Mouse (Mus musculus) embryonic fibroblast, embryonic 13.5 days (primary cell): ENCODE measurements around the gene Ddx55.

Source experiments
- CTCF ChIP-seq: IDR thresholded peaks from 2 replicates; pipeline ENCODE4 v1.5.1; 2011; ENCODE audit warnings: mild to moderate bottlenecking, control low read depth, low read length, moderate library complexity, borderline replicate concordance; ENCODE audit not compliant: insufficient read depth
- POLR2A ChIP-seq: IDR thresholded peaks from 2 replicates; pipeline ENCODE4 v1.6.1; 2011; ENCODE audit warnings: low read depth, mild to moderate bottlenecking, control low read depth, low read length, moderate library complexity

GRCm38 (mm10) chr5:124530655-124531582 is 21.7 kb upstream of the Ddx55 start, which contains the start of gene Rilpl1:
- no peak for TF ChIP-seq CTCF
- TF ChIP-seq POLR2A, result peak; percentile 82
